Mouse (Mus musculus) hindbrain, embryonic 16.5 days (tissue): ENCODE results near the gene Slc8a2. TPM values are rescaled to one million over a fixed set of nuclear protein-coding genes. Genes with fewer than 3 reads are reported as not detected.
A peak's percentile ranks its signal among the peaks of the same experiment; 100 is the strongest.

Experiments used
- ATAC-seq: fragments of 200-750 bp; cut with Nextera tagmentation; 2 replicates; pipeline ENCODE4 v1.8.0; 2017; ENCODE audit warnings: moderate TSS enrichment, moderate library complexity
- H3K27ac ChIP-seq: fragments of 300-500 bp; sonication (generic); 2 replicates; pipeline ENCODE4 v1.5.1; 2014; ENCODE audit warnings: low read depth, mild to moderate bottlenecking, control low read depth, low read length, moderate library complexity
- H3K27me3 ChIP-seq: fragments of 300-500 bp; sonication (generic); replicated peaks from 2 replicates; pipeline ENCODE4 v1.6.1; 2014; ENCODE audit warnings: low read length; ENCODE audit not compliant: control insufficient read depth, insufficient read depth
- H3K36me3 ChIP-seq: fragments of 300-500 bp; sonication (generic); 2 replicates; pipeline ENCODE4 v1.6.1; 2014; ENCODE audit warnings: mild to moderate bottlenecking, low read length, moderate library complexity, mixed read lengths; ENCODE audit not compliant: control insufficient read depth, insufficient read depth
- H3K4me1 ChIP-seq: fragments of 300-500 bp; sonication (generic); 2 replicates; pipeline ENCODE4 v1.6.1; 2014; ENCODE audit warnings: low read depth, low read length; ENCODE audit not compliant: control insufficient read depth, insufficient read depth
- H3K4me2 ChIP-seq: fragments of 300-500 bp; sonication (generic); 2 replicates; pipeline ENCODE4 v1.6.1; 2014; ENCODE audit warnings: mild to moderate bottlenecking, low read length, control low read depth, moderate library complexity
- H3K4me3 ChIP-seq: fragments of 300-500 bp; sonication (generic); 2 replicates; pipeline ENCODE4 v1.5.1; 2014; ENCODE audit warnings: mild to moderate bottlenecking, low read length, control low read depth, moderate library complexity
- H3K9ac ChIP-seq: fragments of 300-500 bp; sonication (generic); 2 replicates; pipeline ENCODE4 v1.6.1; 2014; ENCODE audit warnings: low read depth, mild to moderate bottlenecking, control low read depth, low read length, moderate library complexity
- H3K9me3 ChIP-seq: fragments of 300-500 bp; sonication (generic); 2 replicates; pipeline ENCODE4 v1.6.1; 2014; ENCODE audit warnings: mild to moderate bottlenecking, low read length, moderate library complexity; ENCODE audit not compliant: control insufficient read depth
- WGBS: fragments of 180-500 bp; shearing (Covaris S2); extraction: QIAGEN DNeasy Blood & Tissue Kit; methylation state at CpG from one replicate; pipeline ENCODE4 v1.1.7; 2014; 5-methylcytosine and 5-hydroxymethylcytosine counted together
- polyA plus RNA-seq: library from polyadenylated mRNA; unstranded; fragments of >200 nt; fragmentation: Nextera tagmentation; extraction: Ambion mirVana; gene quantifications from 2 replicates; pipeline ENCODE4 v1.2.1, GENCODE M21; 2015

Slc8a2 gene
- polyA plus RNA-seq, 1 experiment from 2014 or later = 1.2 TPM

- Histone ChIP-seq H3K4me1 (peaks cover 42% of the 10 kb centered on the region), H3K27me3 (no peaks in the 10 kb centered on the region), H3K9ac (no peak overlapping the region; the same call in 1 of the 2 replicates), H3K4me2 (peak overlapping the region; percentile 77), H3K4me3 (no peak overlapping the region), H3K36me3 (0 out of 2 replicates have a peak, but pooled peaks cover under 1% of the 10 kb centered on the region), H3K9me3 (no peaks in the 10 kb centered on the region), H3K27ac (no peak overlapping the region)
- 11% methylated on average over 7 of the region's 7 CpGs for WGBS
- no peak for ATAC-seq
These were observed 2.5 kb downstream of the Slc8a2 start for GRCm38 (mm10) chr7:16132161-16132581.

GRCm38 (mm10) chr7:16132926-16133325 lies 3.3 kb downstream of the Slc8a2 start:
- Histone ChIP-seq H3K36me3 (no peaks in the 10 kb centered on the region), H3K27ac (no peak overlapping the region), H3K4me2 (no peak overlapping the region), H3K9me3 (no peaks in the 10 kb centered on the region), H3K4me1 (peaks cover 42% of the 10 kb centered on the region), H3K4me3 (no peak overlapping the region), H3K9ac (no peak overlapping the region), H3K27me3 (no peaks in the 10 kb centered on the region)
- no peak for ATAC-seq
- WGBS = 60% methylated on average over 3 of the region's 3 CpGs

- WGBS = 82% methylated on average over 9 of the region's 9 CpGs
- Histone ChIP-seq H3K4me3 (no peak overlapping the region), H3K4me2 (no peak overlapping the region), H3K9me3 (no peaks in the 10 kb centered on the region), H3K9ac (no peak overlapping the region), H3K27ac (no peak overlapping the region), H3K4me1 (peaks cover 37% of the 10 kb centered on the region), H3K27me3 (no peaks in the 10 kb centered on the region), H3K36me3 (no peaks in the 10 kb centered on the region)
- no peak for ATAC-seq
These were observed 4.1 kb downstream of the Slc8a2 start for GRCm38 (mm10) chr7:16133691-16134090.

- H3K27ac ChIP-seq = no peak overlapping the region
- no peaks in the 10 kb centered on the region for H3K36me3 ChIP-seq
- H3K4me2 ChIP-seq = peak overlapping the region; percentile 33
- H3K9me3 ChIP-seq = no peaks in the 10 kb centered on the region
- 17% methylated on average over 7 of the region's 7 CpGs for WGBS
- H3K4me1 ChIP-seq = peaks cover 28% of the 10 kb centered on the region
- ATAC-seq = peak; percentile 26
- no peak overlapping the region for H3K4me3 ChIP-seq
- 0 out of 2 replicates have a peak overlapping the region, but pooled peaks have one; percentile 18 for H3K9ac ChIP-seq
- no peaks in the 10 kb centered on the region for H3K27me3 ChIP-seq
These were observed 5.3 kb downstream of the Slc8a2 start for GRCm38 (mm10) chr7:16134951-16135392.

- H3K4me1 ChIP-seq = 0 out of 2 replicates have a peak, but pooled peaks cover 3% of the 10 kb centered on the region
- no peak overlapping the region for H3K27ac ChIP-seq
- H3K4me3 ChIP-seq = no peak overlapping the region
- H3K36me3 ChIP-seq = peaks cover 4% of the 10 kb centered on the region; the same call in 1 of the 2 replicates
- no peak overlapping the region; the same call in 1 of the 2 replicates for H3K9ac ChIP-seq
- H3K9me3 ChIP-seq = no peaks in the 10 kb centered on the region
- H3K27me3 ChIP-seq = no peaks in the 10 kb centered on the region
- no peak overlapping the region for H3K4me2 ChIP-seq
- no peak for ATAC-seq
- WGBS = 40% methylated on average over 25 of the region's 27 CpGs
These were observed 17.1 kb downstream of the Slc8a2 start for GRCm38 (mm10) chr7:16146489-16147410.

GRCm38 (mm10) chr7:16147643-16148042 lies 18.0 kb downstream of the Slc8a2 start:
- no peak for ATAC-seq
- Histone ChIP-seq H3K27me3 (no peaks in the 10 kb centered on the region), H3K4me2 (no peak overlapping the region), H3K9me3 (no peaks in the 10 kb centered on the region), H3K36me3 (peaks cover 4% of the 10 kb centered on the region; the same call in 1 of the 2 replicates), H3K4me3 (no peak overlapping the region), H3K9ac (no peak overlapping the region), H3K4me1 (0 out of 2 replicates have a peak, but pooled peaks cover 3% of the 10 kb centered on the region), H3K27ac (no peak overlapping the region)
- 19% methylated on average over 15 of the region's 15 CpGs for WGBS

- Histone ChIP-seq H3K27me3 (no peaks in the 10 kb centered on the region), H3K4me1 (0 out of 2 replicates have a peak, but pooled peaks cover 3% of the 10 kb centered on the region), H3K27ac (no peak overlapping the region), H3K4me2 (no peak overlapping the region), H3K4me3 (no peak overlapping the region), H3K9ac (0 out of 2 replicates have a peak overlapping the region, but pooled peaks have one; percentile 11), H3K36me3 (peaks cover 4% of the 10 kb centered on the region; the same call in 1 of the 2 replicates), H3K9me3 (no peaks in the 10 kb centered on the region)
- ATAC-seq = no peak
- 59% methylated on average over 5 of the region's 5 CpGs for WGBS
These were observed 19.6 kb downstream of the Slc8a2 start for GRCm38 (mm10) chr7:16149241-16149640.

- 78% methylated on average over 9 of the region's 9 CpGs for WGBS
- 0 out of 2 replicates have a peak, but pooled peaks cover 3% of the 10 kb centered on the region for H3K4me1 ChIP-seq
- ATAC-seq = no peak
- H3K4me3 ChIP-seq = no peak overlapping the region
- no peak overlapping the region for H3K9ac ChIP-seq
- no peak overlapping the region for H3K27ac ChIP-seq
- H3K36me3 ChIP-seq = no peaks in the 10 kb centered on the region
- no peak overlapping the region for H3K4me2 ChIP-seq
- no peaks in the 10 kb centered on the region for H3K27me3 ChIP-seq
- H3K9me3 ChIP-seq = no peaks in the 10 kb centered on the region
These were observed 20.8 kb downstream of the Slc8a2 start for GRCm38 (mm10) chr7:16150191-16151145.
